Comparison of ENCODE assay signal across 20 mouse cellular contexts in the genomic region with DNA sequence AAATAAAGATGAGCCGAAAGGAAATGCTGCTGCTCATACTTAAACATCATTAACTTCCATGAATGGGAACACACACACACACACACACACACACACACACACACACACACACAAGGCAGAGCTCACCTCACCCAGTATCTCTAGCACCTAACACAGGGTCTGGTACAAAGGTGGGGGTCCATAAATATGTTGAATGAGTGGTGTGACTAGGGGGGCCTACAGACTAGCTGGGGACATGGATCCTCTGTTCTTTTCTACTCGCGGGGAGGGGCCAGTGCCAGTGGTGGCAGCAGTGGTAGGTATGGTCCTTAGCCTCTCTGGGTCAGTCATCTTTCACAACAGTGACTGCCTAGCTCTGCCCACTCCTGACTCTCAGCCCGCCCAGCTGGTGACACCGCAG.
DNase-seq lines count a peak whose midpoint lies in the region; ATAC-seq and TF ChIP-seq lines count a peak whose summit lies in the region.
"Had no signal": no experiment of that assay in that cellular context is flagged by ENCODE, and none has a peak within 500 bp of the region (broad histone marks: within the 10 kb centered on the region; RNA-seq: fewer than 3 reads in every experiment).

No protein-coding gene starts in this region.

- WGBS in hindbrain, postnatal 0 days: 93% methylated on average over 5 of the region's 5 CpGs
- WGBS in hindbrain, embryonic 13.5 days: 87% methylated on average over 5 of the region's 5 CpGs
- WGBS in midbrain, embryonic 13.5 days: 92% methylated on average over 5 of the region's 5 CpGs
- WGBS in midbrain, postnatal 0 days: 91% methylated on average over 5 of the region's 5 CpGs
- 86% methylated on average over 5 of the region's 5 CpGs for WGBS in limb, embryonic 10.5 days
- 89% methylated on average over 5 of the region's 5 CpGs for WGBS in limb, embryonic 11.5 days

- 0 out of 2 replicates have a peak, but pooled peaks cover 3% of the 10 kb centered on the region for H3K4me1 ChIP-seq in hindbrain, postnatal 0 days (ENCODE audit: insufficient read depth, low read length)
- peaks cover 30% of the 10 kb centered on the region for H3K4me1 ChIP-seq in hindbrain, embryonic 13.5 days (replicated peaks)
- peaks cover 15% of the 10 kb centered on the region for H3K4me1 ChIP-seq in midbrain, embryonic 13.5 days (replicated peaks)
- H3K4me1 ChIP-seq in midbrain, postnatal 0 days (ENCODE audit: insufficient read depth, low read length): 0 out of 2 replicates have a peak, but pooled peaks cover 3% of the 10 kb centered on the region
- peaks cover 72% of the 10 kb centered on the region for H3K4me1 ChIP-seq in limb, embryonic 10.5 days
- H3K4me1 ChIP-seq in limb, embryonic 11.5 days (ENCODE audit: control insufficient read depth, insufficient read depth, low read length): peaks cover 38% of the 10 kb centered on the region

- H3K27me3 ChIP-seq in hindbrain, postnatal 0 days (ENCODE audit: insufficient read depth, low read length): no peaks in the 10 kb centered on the region
- H3K27me3 ChIP-seq in hindbrain, embryonic 13.5 days: no peaks in the 10 kb centered on the region
- H3K27me3 ChIP-seq in midbrain, embryonic 13.5 days: no peaks in the 10 kb centered on the region
- H3K27me3 ChIP-seq in midbrain, postnatal 0 days (ENCODE audit: insufficient read depth, low read length): no peaks in the 10 kb centered on the region
- H3K27me3 ChIP-seq in limb, embryonic 10.5 days (ENCODE audit: low read depth, poor library complexity, severe bottlenecking): no peaks in the 10 kb centered on the region
- H3K27me3 ChIP-seq in limb, embryonic 11.5 days (ENCODE audit: control insufficient read depth, insufficient read depth, low read length): no peaks in the 10 kb centered on the region
- H3K27me3 ChIP-seq: embryonic facial prominence, embryonic 13.5 days; forebrain, embryonic 12.5 days had no signal

- intact Hi-C loops in left cerebral cortex, postnatal 36 days (cut with DNase I): no loop called here

- H3K36me3 ChIP-seq in hindbrain, postnatal 0 days (ENCODE audit: insufficient read depth, low read length): no peaks in the 10 kb centered on the region
- no peaks in the 10 kb centered on the region for H3K36me3 ChIP-seq in hindbrain, embryonic 13.5 days
- H3K36me3 ChIP-seq in midbrain, embryonic 13.5 days: no peaks in the 10 kb centered on the region
- no peaks in the 10 kb centered on the region for H3K36me3 ChIP-seq in midbrain, postnatal 0 days (ENCODE audit: insufficient read depth, low read length)
- H3K36me3 ChIP-seq in limb, embryonic 10.5 days: no peaks in the 10 kb centered on the region
- no peaks in the 10 kb centered on the region for H3K36me3 ChIP-seq in limb, embryonic 11.5 days (ENCODE audit: control insufficient read depth, insufficient read depth, low read length)
- H3K36me3 ChIP-seq: forebrain, embryonic 12.5 days; heart, embryonic 10.5 days had no signal

- no peak overlapping the region for H3K4me3 ChIP-seq in hindbrain, postnatal 0 days (ENCODE audit: low read length)
- no peak overlapping the region for H3K4me3 ChIP-seq in hindbrain, embryonic 13.5 days
- no peak overlapping the region for H3K4me3 ChIP-seq in midbrain, embryonic 13.5 days (replicated peaks)
- no peak overlapping the region for H3K4me3 ChIP-seq in midbrain, postnatal 0 days (ENCODE audit: low read depth, low read length)
- H3K4me3 ChIP-seq in limb, embryonic 10.5 days: no peak overlapping the region
- H3K4me3 ChIP-seq in limb, embryonic 11.5 days (ENCODE audit: low read depth, low read length): no peak overlapping the region
- H3K4me3 ChIP-seq: embryonic facial prominence, embryonic 13.5 days; forebrain, embryonic 12.5 days; heart, embryonic 10.5 days had no signal

- no peak for DNase-seq in hindbrain, postnatal 0 days (ENCODE audit: low spot score)
- no peak for DNase-seq in midbrain, postnatal 0 days (ENCODE audit: low spot score)
- no peak for DNase-seq in limb, embryonic 10.5 days (ENCODE audit: low spot score)
- no peak for DNase-seq in limb, embryonic 11.5 days (ENCODE audit: low spot score)
- DNase-seq in urinary bladder, postnatal 4 days (ENCODE audit: low spot score in 2 of 2): no peak
- DNase-seq in left cerebral cortex, postnatal 36 days (ENCODE audit: low spot score in 2 of 2): no peak
- DNase-seq: adrenal gland, adult 2 months; adrenal gland, postnatal 25 days; cerebellum, adult 18-20 months; cerebellum, adult 9-11 months; cerebellum, postnatal 36 days; gastrocnemius, postnatal 36 days; heart, adult 18-20 months; heart, postnatal 10 days had no signal

- peak; percentile 38; the same call in 1 of the 2 replicates for ATAC-seq in hindbrain, postnatal 0 days
- ATAC-seq in hindbrain, embryonic 13.5 days (ENCODE audit: low FRiP score): no peak
- peak; percentile 66; the same call in 1 of the 2 replicates for ATAC-seq in midbrain, embryonic 13.5 days
- ATAC-seq in midbrain, postnatal 0 days (ENCODE audit: low FRiP score): no peak
- ATAC-seq in limb, embryonic 11.5 days (ENCODE audit: insufficient number of reproducible peaks, low FRiP score, low TSS enrichment, low read depth): 0 out of 2 replicates have a peak, but pooled peaks have one; percentile 7
- ATAC-seq: forebrain, embryonic 16.5 days had no signal

- H3K9me3 ChIP-seq in hindbrain, postnatal 0 days (ENCODE audit: low read length): no peaks in the 10 kb centered on the region
- H3K9me3 ChIP-seq in hindbrain, embryonic 13.5 days: no peaks in the 10 kb centered on the region
- no peaks in the 10 kb centered on the region for H3K9me3 ChIP-seq in midbrain, embryonic 13.5 days
- no peaks in the 10 kb centered on the region for H3K9me3 ChIP-seq in midbrain, postnatal 0 days (ENCODE audit: low read length)
- H3K9me3 ChIP-seq in limb, embryonic 10.5 days (replicated peaks): no peaks in the 10 kb centered on the region
- no peaks in the 10 kb centered on the region for H3K9me3 ChIP-seq in limb, embryonic 11.5 days (ENCODE audit: control insufficient read depth, low read length)
- H3K9me3 ChIP-seq: embryonic facial prominence, embryonic 13.5 days; forebrain, embryonic 12.5 days; heart, embryonic 10.5 days had no signal

- no peak overlapping the region for H3K4me2 ChIP-seq in hindbrain, postnatal 0 days (ENCODE audit: low read depth, low read length)
- H3K4me2 ChIP-seq in hindbrain, embryonic 13.5 days: no peak overlapping the region
- H3K4me2 ChIP-seq in midbrain, embryonic 13.5 days (replicated peaks): no peak overlapping the region
- no peak overlapping the region for H3K4me2 ChIP-seq in midbrain, postnatal 0 days (ENCODE audit: low read depth, low read length, poor library complexity, severe bottlenecking)
- no peak overlapping the region for H3K4me2 ChIP-seq in limb, embryonic 11.5 days (ENCODE audit: low read depth, severe bottlenecking)
- H3K4me2 ChIP-seq: embryonic facial prominence, embryonic 13.5 days; forebrain, embryonic 12.5 days had no signal

- no peak overlapping the region for H3K27ac ChIP-seq in hindbrain, postnatal 0 days
- H3K27ac ChIP-seq in hindbrain, embryonic 13.5 days: no peak overlapping the region
- no peak overlapping the region for H3K27ac ChIP-seq in midbrain, embryonic 13.5 days
- H3K27ac ChIP-seq in midbrain, postnatal 0 days (ENCODE audit: low read depth, low read length): no peak overlapping the region
- peak overlapping the region; percentile 70; the same call in 1 of the 2 replicates for H3K27ac ChIP-seq in limb, embryonic 10.5 days
- H3K27ac ChIP-seq in limb, embryonic 11.5 days (replicated peaks; ENCODE audit: low read depth, low read length): peak overlapping the region; percentile 87
- H3K27ac ChIP-seq: embryonic facial prominence, embryonic 13.5 days; forebrain, embryonic 12.5 days had no signal

- H3K9ac ChIP-seq in hindbrain, postnatal 0 days (replicated peaks; ENCODE audit: low read length): no peak overlapping the region
- H3K9ac ChIP-seq in hindbrain, embryonic 13.5 days: no peak overlapping the region
- H3K9ac ChIP-seq in midbrain, embryonic 13.5 days (replicated peaks): no peak overlapping the region
- no peak overlapping the region for H3K9ac ChIP-seq in midbrain, postnatal 0 days (replicated peaks; ENCODE audit: low read length, poor library complexity, severe bottlenecking)
- H3K9ac ChIP-seq in limb, embryonic 11.5 days (ENCODE audit: low read length): no peak overlapping the region
- H3K9ac ChIP-seq: embryonic facial prominence, embryonic 13.5 days; forebrain, embryonic 12.5 days had no signal

- no peak for TF ChIP-seq CTCF in hindbrain, postnatal 0 days (IDR thresholded peaks at IDR 0.05; ENCODE audit: low read depth)
- TF ChIP-seq CTCF in midbrain, postnatal 0 days (IDR thresholded peaks at IDR 0.05): no peak

Comparison
In these comparisons a context has a peak if more than half of its experiments do, and no peak if none do; other contexts are left out.
1. ATAC-seq: peak in hindbrain, postnatal 0 days (single experiment), midbrain, embryonic 13.5 days (single experiment) and limb, embryonic 11.5 days (single experiment); none in hindbrain, embryonic 13.5 days (single experiment) and midbrain, postnatal 0 days (single experiment).
2. H3K27ac ChIP-seq: peak in limb, embryonic 10.5 days (single experiment) and limb, embryonic 11.5 days (single experiment); none in hindbrain, postnatal 0 days (single experiment), hindbrain, embryonic 13.5 days (single experiment), midbrain, embryonic 13.5 days (single experiment) and midbrain, postnatal 0 days (single experiment).